Mouse (Mus musculus): ENCODE data around the gene Irf2bp1. TPM values are rescaled to one million over a fixed set of nuclear protein-coding genes. Genes with fewer than 3 reads are reported as not detected.
A peak's percentile ranks its signal among the peaks of the same experiment; 100 is the strongest.

Gene Irf2bp1
- polyA plus RNA-seq, 1 experiment, result 7.3 TPM

GRCm38 (mm10) chr7:19024096-19024506 is 20.3 kb downstream of the Irf2bp1 start, which contains the start of gene Sympk:
Gene Sympk, plus strand, starts transcription at chr7:19024377.
- Histone ChIP-seq H3K4me3 (replicated peaks; ENCODE audit: control insufficient read depth, low read depth, low read length) (peak within 1 kb of the TSS; percentile 67), H3K4me1 (ENCODE audit: control insufficient read depth, insufficient read depth, low read length) (peaks cover 3% of the 10 kb centered on the region), H3K27ac (ENCODE audit: control insufficient read depth, insufficient read depth, low read depth, low read length, poor library complexity) (peak within 1 kb of the TSS; percentile 34; the same call in 1 of the 2 replicates)
- peak; percentile 32; the same call in 1 of the 2 replicates for TF ChIP-seq POLR2A (IDR thresholded peaks at IDR 0.05; ENCODE audit: borderline replicate concordance, control insufficient read depth, low read depth, low read length)
- TF ChIP-seq CTCF (IDR thresholded peaks at IDR 0.05; ENCODE audit: control insufficient read depth, insufficient read depth, low read length), result no peak
- WGBS, result under 1% methylated on average over 49 of the region's 50 CpGs

GRCm38 (mm10) chr7:19024581-19025255 is 20.9 kb downstream of the Irf2bp1 start:
- TF ChIP-seq CTCF (IDR thresholded peaks at IDR 0.05; ENCODE audit: control insufficient read depth, insufficient read depth, low read length), result no peak
- peak; percentile 12; the same call in 1 of the 2 replicates for TF ChIP-seq POLR2A (IDR thresholded peaks at IDR 0.05; ENCODE audit: borderline replicate concordance, control insufficient read depth, low read depth, low read length)
- Histone ChIP-seq H3K27ac (ENCODE audit: control insufficient read depth, insufficient read depth, low read depth, low read length, poor library complexity) (peak overlapping the region; percentile 34; the same call in 1 of the 2 replicates), H3K4me3 (replicated peaks; ENCODE audit: control insufficient read depth, low read depth, low read length) (peak overlapping the region; percentile 67), H3K4me1 (ENCODE audit: control insufficient read depth, insufficient read depth, low read length) (peaks cover 3% of the 10 kb centered on the region)
- WGBS, result under 1% methylated on average over 36 of the region's 36 CpGs

DNA sequence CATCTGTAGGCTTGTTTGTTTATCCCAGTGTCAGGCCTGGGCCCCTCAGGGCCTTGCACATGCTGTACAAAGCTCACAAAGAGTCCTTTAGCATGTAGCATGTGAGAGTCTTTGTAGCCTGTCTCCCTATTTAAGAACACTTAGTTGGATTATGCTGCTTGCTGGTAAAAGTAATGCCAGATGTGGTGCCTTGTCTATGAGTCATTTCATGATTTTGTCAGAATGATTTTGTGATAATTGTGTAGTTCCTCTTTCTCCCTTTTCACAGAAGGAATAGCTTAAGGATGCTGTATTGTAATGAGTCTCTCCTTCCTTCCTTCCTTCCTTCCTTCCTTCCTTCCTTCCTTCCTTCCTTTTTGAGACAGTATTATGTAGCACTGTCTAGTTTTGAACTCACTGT is 24.2 kb downstream of the Irf2bp1 start:
- Histone ChIP-seq H3K27ac (ENCODE audit: control insufficient read depth, insufficient read depth, low read depth, low read length, poor library complexity) (no peak overlapping the region), H3K4me1 (ENCODE audit: control insufficient read depth, insufficient read depth, low read length) (peaks cover 3% of the 10 kb centered on the region), H3K4me3 (replicated peaks; ENCODE audit: control insufficient read depth, low read depth, low read length) (no peak overlapping the region)
- TF ChIP-seq POLR2A (IDR thresholded peaks at IDR 0.05; ENCODE audit: borderline replicate concordance, control insufficient read depth, low read depth, low read length) (no peak), CTCF (IDR thresholded peaks at IDR 0.05; ENCODE audit: control insufficient read depth, insufficient read depth, low read length) (no peak)

- no peak overlapping the region for H3K4me3 ChIP-seq (replicated peaks; ENCODE audit: control insufficient read depth, low read depth, low read length)
- no peak for TF ChIP-seq POLR2A (IDR thresholded peaks at IDR 0.05; ENCODE audit: borderline replicate concordance, control insufficient read depth, low read depth, low read length)
- peak; percentile 81 for TF ChIP-seq CTCF (IDR thresholded peaks at IDR 0.05; ENCODE audit: control insufficient read depth, insufficient read depth, low read length)
- H3K27ac ChIP-seq (ENCODE audit: control insufficient read depth, insufficient read depth, low read depth, low read length, poor library complexity), result no peak overlapping the region
- peaks cover 3% of the 10 kb centered on the region for H3K4me1 ChIP-seq (ENCODE audit: control insufficient read depth, insufficient read depth, low read length)
- WGBS, result 63% methylated on average over 6 of the region's 6 CpGs
Measured at GRCm38 (mm10) chr7:19029084-19029653, 25.3 kb downstream of the Irf2bp1 start.

DNA sequence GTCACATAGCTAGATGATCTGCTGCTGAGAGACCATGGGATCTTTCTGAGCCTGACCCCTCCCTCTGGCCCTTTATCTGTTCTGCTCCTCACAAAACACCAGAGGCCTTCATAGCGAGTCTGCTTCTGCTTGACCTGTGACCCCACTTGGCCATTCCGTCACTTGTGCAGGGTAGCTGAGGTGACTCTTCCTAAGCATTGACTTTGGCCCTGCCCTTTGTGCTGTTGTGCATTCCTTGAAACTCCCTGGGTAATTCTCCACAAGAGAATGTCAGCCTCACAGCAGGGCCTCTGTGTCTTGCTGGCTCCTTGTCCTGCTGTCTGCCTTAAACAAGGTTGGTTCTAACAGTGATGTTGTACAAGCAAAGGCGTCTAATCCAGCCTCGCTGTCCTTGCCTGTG is 27.8 kb downstream of the Irf2bp1 start:
- Histone ChIP-seq H3K27ac (ENCODE audit: control insufficient read depth, insufficient read depth, low read depth, low read length, poor library complexity) (no peak overlapping the region), H3K4me3 (replicated peaks; ENCODE audit: control insufficient read depth, low read depth, low read length) (no peak overlapping the region), H3K4me1 (ENCODE audit: control insufficient read depth, insufficient read depth, low read length) (no peaks in the 10 kb centered on the region)
- 88% methylated on average over 4 of the region's 4 CpGs for WGBS
- no peak for TF ChIP-seq POLR2A (IDR thresholded peaks at IDR 0.05; ENCODE audit: borderline replicate concordance, control insufficient read depth, low read depth, low read length)
- TF ChIP-seq CTCF (IDR thresholded peaks at IDR 0.05; ENCODE audit: control insufficient read depth, insufficient read depth, low read length), result no peak

GRCm38 (mm10) chr7:19044616-19045015 is 40.8 kb downstream of the Irf2bp1 start:
- no peaks in the 10 kb centered on the region for H3K4me1 ChIP-seq (ENCODE audit: control insufficient read depth, insufficient read depth, low read length)
- H3K4me3 ChIP-seq (replicated peaks; ENCODE audit: control insufficient read depth, low read depth, low read length), result no peak overlapping the region
- no peak for TF ChIP-seq CTCF (IDR thresholded peaks at IDR 0.05; ENCODE audit: control insufficient read depth, insufficient read depth, low read length)
- TF ChIP-seq POLR2A (IDR thresholded peaks at IDR 0.05; ENCODE audit: borderline replicate concordance, control insufficient read depth, low read depth, low read length), result no peak
- 94% methylated on average over 6 of the region's 6 CpGs for WGBS
- H3K27ac ChIP-seq (ENCODE audit: control insufficient read depth, insufficient read depth, low read depth, low read length, poor library complexity), result no peak overlapping the region

GRCm38 (mm10) chr7:19046286-19047069 is 42.6 kb downstream of the Irf2bp1 start:
- TF ChIP-seq CTCF (IDR thresholded peaks at IDR 0.05; ENCODE audit: control insufficient read depth, insufficient read depth, low read length), result no peak
- TF ChIP-seq POLR2A (IDR thresholded peaks at IDR 0.05; ENCODE audit: borderline replicate concordance, control insufficient read depth, low read depth, low read length), result no peak
- H3K4me1 ChIP-seq (ENCODE audit: control insufficient read depth, insufficient read depth, low read length), result no peaks in the 10 kb centered on the region
- H3K4me3 ChIP-seq (replicated peaks; ENCODE audit: control insufficient read depth, low read depth, low read length), result no peak overlapping the region
- no peak overlapping the region for H3K27ac ChIP-seq (ENCODE audit: control insufficient read depth, insufficient read depth, low read depth, low read length, poor library complexity)
- 91% methylated on average over 11 of the region's 11 CpGs for WGBS

- WGBS, result 73% methylated on average over 14 of the region's 14 CpGs
- Histone ChIP-seq H3K4me3 (replicated peaks; ENCODE audit: control insufficient read depth, low read depth, low read length) (no peak overlapping the region), H3K4me1 (ENCODE audit: control insufficient read depth, insufficient read depth, low read length) (no peaks in the 10 kb centered on the region), H3K27ac (ENCODE audit: control insufficient read depth, insufficient read depth, low read depth, low read length, poor library complexity) (no peak overlapping the region)
- TF ChIP-seq POLR2A (IDR thresholded peaks at IDR 0.05; ENCODE audit: borderline replicate concordance, control insufficient read depth, low read depth, low read length) (no peak), CTCF (IDR thresholded peaks at IDR 0.05; ENCODE audit: control insufficient read depth, insufficient read depth, low read length) (no peak)
Measured at GRCm38 (mm10) chr7:19048006-19048527, 44.2 kb downstream of the Irf2bp1 start.

Data from bone marrow, adult 2 months (tissue).